Mouse (Mus musculus): Measurements from ENCODE around the gene Rufy4. TPM values are rescaled to one million over a fixed set of nuclear protein-coding genes. Genes with fewer than 3 reads are reported as not detected.

The Rufy4 gene
- polyA plus RNA-seq, 1 experiment: 0.18 TPM

GRCm38 (mm10) chr1:74107931-74108618 is 17.3 kb upstream of the Rufy4 start:
- H3K4me1 ChIP-seq (ENCODE audit: control insufficient read depth, insufficient read depth, low read length): peaks cover 10% of the 10 kb centered on the region
- no peak for DNase-seq
- no peak overlapping the region for H3K27ac ChIP-seq (ENCODE audit: insufficient read depth, low read length)
- no peak overlapping the region for H3K4me3 ChIP-seq (replicated peaks; ENCODE audit: insufficient read depth, low read depth, low read length)
- 53% methylated on average over 5 of the region's 5 CpGs for WGBS
- TF ChIP-seq CTCF (IDR thresholded peaks at IDR 0.05; ENCODE audit: borderline replicate concordance, insufficient read depth, low read depth, low read length) (no peak), POLR2A (IDR thresholded peaks at IDR 0.05; ENCODE audit: borderline replicate concordance, insufficient read depth, low read length) (no peak)
- no peaks in the 10 kb centered on the region for H3K27me3 ChIP-seq (ENCODE audit: control insufficient read depth, insufficient read depth, low read length)

- no peak overlapping the region for H3K4me3 ChIP-seq (replicated peaks; ENCODE audit: insufficient read depth, low read depth, low read length)
- H3K27ac ChIP-seq (ENCODE audit: insufficient read depth, low read length): no peak overlapping the region
- H3K27me3 ChIP-seq (ENCODE audit: control insufficient read depth, insufficient read depth, low read length): no peaks in the 10 kb centered on the region
- TF ChIP-seq CTCF (IDR thresholded peaks at IDR 0.05; ENCODE audit: borderline replicate concordance, insufficient read depth, low read depth, low read length) (no peak), POLR2A (IDR thresholded peaks at IDR 0.05; ENCODE audit: borderline replicate concordance, insufficient read depth, low read length) (no peak)
- DNase-seq: no peak
- WGBS: 94% methylated on average over 2 of the region's 2 CpGs
- H3K4me1 ChIP-seq (ENCODE audit: control insufficient read depth, insufficient read depth, low read length): peaks cover 10% of the 10 kb centered on the region
These were observed 15.7 kb upstream of the Rufy4 start for GRCm38 (mm10) chr1:74109670-74110069.

- peaks cover 10% of the 10 kb centered on the region for H3K4me1 ChIP-seq (ENCODE audit: control insufficient read depth, insufficient read depth, low read length)
- WGBS: 31% methylated on average over 8 of the region's 8 CpGs
- no peak overlapping the region for H3K4me3 ChIP-seq (replicated peaks; ENCODE audit: insufficient read depth, low read depth, low read length)
- no peak for DNase-seq
- H3K27me3 ChIP-seq (ENCODE audit: control insufficient read depth, insufficient read depth, low read length): no peaks in the 10 kb centered on the region
- TF ChIP-seq POLR2A (IDR thresholded peaks at IDR 0.05; ENCODE audit: borderline replicate concordance, insufficient read depth, low read length) (no peak), CTCF (IDR thresholded peaks at IDR 0.05; ENCODE audit: borderline replicate concordance, insufficient read depth, low read depth, low read length) (no peak)
- no peak overlapping the region for H3K27ac ChIP-seq (ENCODE audit: insufficient read depth, low read length)
These were observed 14.2 kb upstream of the Rufy4 start for GRCm38 (mm10) chr1:74110932-74111695.

GRCm38 (mm10) chr1:74111696-74112030 is 13.7 kb upstream of the Rufy4 start:
- 42% methylated on average over 6 of the region's 6 CpGs for WGBS
- H3K27me3 ChIP-seq (ENCODE audit: control insufficient read depth, insufficient read depth, low read length): no peaks in the 10 kb centered on the region
- no peak for DNase-seq
- H3K4me3 ChIP-seq (replicated peaks; ENCODE audit: insufficient read depth, low read depth, low read length): no peak overlapping the region
- H3K27ac ChIP-seq (ENCODE audit: insufficient read depth, low read length): no peak overlapping the region
- TF ChIP-seq CTCF (IDR thresholded peaks at IDR 0.05; ENCODE audit: borderline replicate concordance, insufficient read depth, low read depth, low read length) (no peak), POLR2A (IDR thresholded peaks at IDR 0.05; ENCODE audit: borderline replicate concordance, insufficient read depth, low read length) (no peak)
- peaks cover 7% of the 10 kb centered on the region for H3K4me1 ChIP-seq (ENCODE audit: control insufficient read depth, insufficient read depth, low read length)

- TF ChIP-seq CTCF (IDR thresholded peaks at IDR 0.05; ENCODE audit: borderline replicate concordance, insufficient read depth, low read depth, low read length) (no peak), POLR2A (IDR thresholded peaks at IDR 0.05; ENCODE audit: borderline replicate concordance, insufficient read depth, low read length) (no peak)
- 48% methylated on average over 3 of the region's 3 CpGs for WGBS
- H3K27ac ChIP-seq (ENCODE audit: insufficient read depth, low read length): no peak overlapping the region
- H3K27me3 ChIP-seq (ENCODE audit: control insufficient read depth, insufficient read depth, low read length): peaks cover under 1% of the 10 kb centered on the region; the same call in 1 of the 2 replicates
- H3K4me1 ChIP-seq (ENCODE audit: control insufficient read depth, insufficient read depth, low read length): peaks cover 4% of the 10 kb centered on the region; the same call in 1 of the 2 replicates
- no peak for DNase-seq
- no peak overlapping the region for H3K4me3 ChIP-seq (replicated peaks; ENCODE audit: insufficient read depth, low read depth, low read length)
These were observed 12.3 kb upstream of the Rufy4 start for GRCm38 (mm10) chr1:74113071-74113470.

GRCm38 (mm10) chr1:74117876-74118275 is 7.5 kb upstream of the Rufy4 start:
- no peak overlapping the region for H3K4me3 ChIP-seq (replicated peaks; ENCODE audit: insufficient read depth, low read depth, low read length)
- DNase-seq: no peak
- peaks cover 3% of the 10 kb centered on the region; the same call in 1 of the 2 replicates for H3K4me1 ChIP-seq (ENCODE audit: control insufficient read depth, insufficient read depth, low read length)
- WGBS: 33% methylated on average over 6 of the region's 6 CpGs
- no peak overlapping the region for H3K27ac ChIP-seq (ENCODE audit: insufficient read depth, low read length)
- TF ChIP-seq CTCF (IDR thresholded peaks at IDR 0.05; ENCODE audit: borderline replicate concordance, insufficient read depth, low read depth, low read length) (no peak), POLR2A (IDR thresholded peaks at IDR 0.05; ENCODE audit: borderline replicate concordance, insufficient read depth, low read length) (no peak)
- peaks cover 1% of the 10 kb centered on the region; the same call in 1 of the 2 replicates for H3K27me3 ChIP-seq (ENCODE audit: control insufficient read depth, insufficient read depth, low read length)

- WGBS: 73% methylated on average over 1 of the region's 1 CpGs
- TF ChIP-seq CTCF (IDR thresholded peaks at IDR 0.05; ENCODE audit: borderline replicate concordance, insufficient read depth, low read depth, low read length) (no peak), POLR2A (IDR thresholded peaks at IDR 0.05; ENCODE audit: borderline replicate concordance, insufficient read depth, low read length) (no peak)
- peaks cover 4% of the 10 kb centered on the region; the same call in 1 of the 2 replicates for H3K27me3 ChIP-seq (ENCODE audit: control insufficient read depth, insufficient read depth, low read length)
- no peak for DNase-seq
- H3K4me1 ChIP-seq (ENCODE audit: control insufficient read depth, insufficient read depth, low read length): 0 out of 2 replicates have a peak, but pooled peaks cover 3% of the 10 kb centered on the region
- no peak overlapping the region for H3K4me3 ChIP-seq (replicated peaks; ENCODE audit: insufficient read depth, low read depth, low read length)
- no peak overlapping the region for H3K27ac ChIP-seq (ENCODE audit: insufficient read depth, low read length)
These were observed 6.2 kb upstream of the Rufy4 start for GRCm38 (mm10) chr1:74119115-74119514.
